Mouse (Mus musculus) liver, embryonic 14.5 days (tissue): ENCODE data around the gene Psmb2.

Experiments used
- CTCF ChIP-seq: IDR thresholded peaks from 2 replicates; pipeline ENCODE4 v1.5.1; 2016; ENCODE audit warnings: antibody characterized with exemption, low read depth, control low read depth
- EP300 ChIP-seq: IDR thresholded peaks from 2 replicates; pipeline ENCODE4 v1.6.1; 2016; ENCODE audit warnings: antibody characterized with exemption, low read depth

DNA sequence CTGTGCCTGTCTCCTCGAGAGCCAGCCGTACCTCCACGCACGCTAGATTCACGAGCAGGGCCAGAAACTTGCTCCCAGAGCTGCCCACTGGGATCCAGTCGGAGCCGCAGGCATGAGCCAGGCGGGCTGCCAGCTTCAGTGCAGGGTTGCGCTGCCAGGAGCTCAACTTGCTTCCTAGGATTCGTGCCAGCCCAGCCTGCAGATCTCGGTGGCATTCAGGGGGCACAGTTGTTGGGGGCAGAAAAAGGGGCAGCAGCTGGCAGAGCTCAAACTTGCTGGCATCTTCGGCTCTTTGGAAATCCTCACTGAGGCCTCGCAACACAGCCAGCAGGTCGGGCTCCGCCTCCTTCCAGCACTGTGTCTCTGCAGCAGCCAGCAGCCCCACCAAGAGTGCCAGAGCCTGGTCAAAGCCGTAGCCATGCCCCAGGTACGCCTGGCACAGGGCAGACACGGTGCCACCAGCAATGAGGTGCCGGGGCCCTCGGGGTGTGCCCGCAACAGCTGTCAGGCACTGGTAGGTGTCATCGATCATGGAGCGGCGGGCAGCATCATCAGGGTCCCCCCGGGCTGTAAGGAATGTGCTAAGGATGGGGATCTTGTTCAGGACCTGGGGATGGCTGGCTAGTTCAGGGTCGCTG, 72.7 kb downstream of the Psmb2 start:
- TF ChIP-seq CTCF: no peak
- no peak for TF ChIP-seq EP300
